Mouse (Mus musculus) urinary bladder, postnatal 25 days (tissue): ENCODE results near the gene Bicra.

Source experiments
- DNase-seq: peaks from one replicate; pipeline ENCODE4 v3.0.0; 2022; ENCODE audit warnings: low spot score

Bicra gene

DNA sequence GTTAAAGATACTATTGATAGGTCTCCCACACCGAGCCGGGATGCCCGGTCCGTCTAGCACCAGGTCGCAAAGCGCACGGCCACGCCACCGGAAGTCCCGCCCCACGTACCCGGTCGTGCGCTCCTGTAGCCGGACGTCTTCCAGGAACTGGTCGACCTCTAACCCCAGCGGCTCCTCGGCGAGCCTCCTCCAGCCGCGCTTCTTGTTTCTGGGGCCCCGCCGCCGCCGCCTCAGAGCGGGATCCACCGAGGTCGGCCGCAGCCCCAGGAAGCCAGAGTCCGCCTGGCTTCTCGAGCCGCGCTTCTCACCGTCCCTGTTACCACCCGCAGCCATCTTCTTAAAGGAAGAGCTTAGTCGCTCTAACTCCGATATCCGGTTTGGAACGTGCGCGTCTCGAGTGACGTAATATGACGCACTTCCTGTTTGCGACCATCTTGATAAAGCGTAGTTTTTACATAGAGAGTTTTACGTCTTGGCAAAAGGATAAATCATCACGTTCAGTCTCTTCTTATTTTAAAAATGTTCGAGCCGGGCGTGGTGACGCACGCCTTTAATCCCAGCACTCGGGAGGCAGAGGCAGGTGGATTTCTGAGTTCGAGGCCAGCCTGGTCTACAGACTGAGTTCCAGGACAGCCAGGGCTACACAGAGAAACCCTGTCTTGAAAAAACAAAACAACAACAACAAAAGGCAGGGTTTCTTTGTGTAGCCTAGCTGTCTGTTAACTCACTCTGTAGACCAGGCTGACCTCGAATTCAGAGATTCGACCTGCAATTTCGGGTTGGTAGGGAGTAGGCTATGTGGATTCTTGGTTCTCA is 101.8 kb downstream of the Bicra start, which contains the start of gene Nop53:
Gene Nop53 (minus strand): TSS at position 354 of the 816 bp plus-strand sequence.
- peak; percentile 89 for DNase-seq

DNA sequence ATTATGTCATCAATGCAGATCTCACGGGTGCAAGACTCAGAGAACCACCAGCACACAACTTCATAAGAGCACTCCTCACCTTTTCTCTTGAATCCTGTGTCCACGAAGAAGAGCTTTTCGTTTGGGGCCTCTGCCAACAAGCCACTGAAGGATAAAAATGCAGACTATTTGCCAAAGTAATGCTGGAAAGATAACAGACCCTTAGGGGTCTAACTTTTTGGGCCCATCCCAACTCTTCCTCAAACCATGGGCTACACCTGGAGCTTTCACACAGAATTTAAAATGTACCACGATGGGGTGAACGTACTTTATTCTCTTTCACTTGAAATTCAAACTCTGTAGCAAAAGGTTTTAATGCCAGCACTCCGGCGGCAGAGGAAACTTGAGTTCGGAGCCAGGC is 102.5 kb downstream of the Bicra start:
- DNase-seq: no peak

DNA sequence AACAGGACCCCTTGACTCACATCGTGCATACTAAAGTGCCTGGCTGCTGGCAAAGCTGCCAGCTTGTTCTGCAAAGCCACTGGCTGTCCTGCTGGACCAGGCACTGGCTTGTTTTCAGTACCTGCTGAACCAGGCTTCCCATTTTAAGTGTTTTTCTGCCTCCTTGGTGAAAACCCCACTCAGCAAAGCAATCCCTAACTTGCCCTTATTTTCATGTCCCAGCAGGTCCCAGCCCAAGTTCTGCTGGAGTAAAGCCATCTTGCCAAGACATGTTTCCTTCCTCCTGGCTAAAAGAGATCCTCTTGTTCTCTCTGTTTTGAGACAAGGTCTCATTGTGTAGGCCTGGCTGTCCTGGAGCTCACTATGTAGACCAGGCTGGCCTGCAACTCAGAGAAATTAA is 103.4 kb downstream of the Bicra start:
- DNase-seq: no peak

DNA sequence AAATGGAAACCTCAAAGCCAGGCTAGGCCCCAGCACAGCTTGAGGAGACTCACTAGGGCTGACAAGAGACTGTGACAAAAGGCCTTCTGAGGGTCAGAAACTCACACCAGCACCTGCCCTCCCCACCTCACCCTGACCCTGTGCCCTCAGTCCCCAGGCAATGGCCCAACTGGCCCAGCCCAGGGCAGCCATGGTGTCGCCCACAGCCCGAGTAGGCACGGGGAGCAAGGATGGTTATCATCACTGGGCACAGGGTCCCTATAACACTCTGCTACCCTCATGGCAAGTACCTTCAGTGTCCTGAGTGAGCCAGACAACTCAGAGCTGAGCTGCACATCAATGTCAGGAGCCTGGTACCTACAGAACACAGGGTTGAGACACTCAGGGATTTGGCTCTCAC is 109.1 kb downstream of the Bicra start:
- DNase-seq: no peak

DNA sequence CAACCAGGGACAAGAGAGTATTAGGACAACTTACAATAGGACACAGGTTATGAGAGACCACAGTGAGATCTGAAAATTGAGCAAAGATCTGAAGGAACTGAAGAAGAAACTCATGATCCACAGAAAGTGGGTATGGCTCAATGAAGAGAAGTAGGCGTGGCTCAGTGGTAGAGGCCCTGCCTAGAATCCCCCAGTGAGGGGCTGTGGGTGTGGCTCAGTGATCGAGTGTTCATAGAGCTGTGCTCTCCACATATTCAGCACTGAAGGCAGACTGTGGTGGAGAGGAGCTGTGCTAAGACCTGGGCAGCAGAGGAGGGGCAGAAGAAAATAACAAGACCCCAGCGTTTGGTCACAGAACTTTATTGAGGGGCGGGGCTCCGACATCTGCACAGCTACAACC is 110.2 kb downstream of the Bicra start:
- no peak for DNase-seq

DNA sequence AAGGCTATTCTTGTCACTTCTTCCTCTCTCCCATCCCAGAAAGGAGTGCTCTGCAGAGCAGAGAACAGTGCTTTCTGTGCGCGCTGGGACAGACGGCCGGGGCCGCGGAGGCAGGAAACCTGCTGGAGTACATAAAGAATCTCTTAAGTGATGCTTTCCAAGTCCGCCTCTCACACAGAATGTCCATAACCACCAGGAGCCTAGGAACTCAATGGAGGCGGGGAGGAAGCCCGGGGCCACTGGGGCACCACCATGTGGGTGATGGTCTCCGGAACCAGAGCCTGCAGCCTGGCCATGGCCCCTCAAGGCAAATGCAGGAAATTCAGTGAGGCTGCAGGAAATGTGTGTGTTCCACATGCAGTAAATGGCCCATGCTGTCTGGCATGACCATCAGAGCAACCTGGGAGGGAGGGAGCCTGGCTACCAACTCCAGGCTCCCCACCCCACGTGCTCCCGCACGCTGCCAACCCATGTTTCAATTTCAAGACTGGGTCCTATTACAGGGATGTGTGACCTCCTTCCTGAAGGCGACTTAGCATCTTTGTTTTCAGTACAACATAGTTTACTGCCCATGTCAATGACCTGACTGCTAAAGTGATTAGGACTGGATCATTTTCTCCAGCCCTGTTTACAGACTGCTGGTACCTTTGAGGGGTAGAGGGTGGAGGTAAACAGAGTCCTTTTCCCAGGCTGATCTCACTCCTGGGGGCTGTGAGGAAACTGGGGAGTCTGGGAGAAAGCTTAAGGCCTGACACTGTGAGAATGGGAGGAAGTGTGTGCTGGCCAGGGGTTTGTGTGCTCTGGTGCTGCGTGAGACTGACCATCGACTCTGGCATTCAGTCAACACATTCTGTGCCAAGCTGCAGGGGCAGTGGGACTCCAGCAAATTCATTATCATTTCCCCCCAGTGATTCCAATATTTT is 114.0 kb downstream of the Bicra start:
- no peak for DNase-seq

DNA sequence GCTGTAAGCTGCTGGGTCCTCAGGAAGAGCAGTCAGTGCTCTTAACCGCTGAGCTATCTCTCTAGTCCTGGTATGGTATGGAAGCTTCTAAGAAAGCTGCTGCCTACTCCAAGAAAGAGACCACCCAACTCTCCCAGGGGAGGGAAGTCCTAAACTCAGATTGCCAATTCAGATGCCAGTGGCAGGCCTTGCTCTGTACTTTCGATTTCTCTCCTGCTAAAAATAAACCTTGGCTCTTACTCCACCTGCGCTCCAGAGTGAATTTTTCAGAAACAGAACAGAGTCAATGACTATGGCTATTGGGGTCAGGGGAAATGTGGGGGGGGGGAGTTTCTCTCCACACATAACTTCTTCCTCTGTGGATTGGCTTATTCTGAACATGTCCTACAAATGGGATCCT is 116.1 kb downstream of the Bicra start:
- no peak for DNase-seq

DNA sequence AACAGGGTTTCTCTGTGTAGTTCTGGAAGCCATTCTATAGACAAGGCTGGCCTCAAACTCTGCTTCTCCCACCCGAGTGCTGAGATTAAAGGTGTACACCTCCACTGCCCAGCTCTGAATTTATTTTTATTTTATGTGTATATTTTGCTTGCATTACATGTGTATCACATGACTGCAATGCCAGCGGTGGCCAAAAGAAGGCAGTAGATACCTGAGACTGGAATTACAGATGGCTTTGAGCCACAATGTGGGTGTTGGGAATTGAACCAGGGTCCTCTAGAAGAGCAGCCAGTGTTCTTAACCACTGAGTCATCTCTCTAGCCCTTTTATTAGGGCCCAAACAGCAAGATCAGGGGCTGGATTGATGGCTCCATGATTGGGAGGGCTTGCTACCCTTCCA is 117.2 kb downstream of the Bicra start:
- DNase-seq: no peak

DNA sequence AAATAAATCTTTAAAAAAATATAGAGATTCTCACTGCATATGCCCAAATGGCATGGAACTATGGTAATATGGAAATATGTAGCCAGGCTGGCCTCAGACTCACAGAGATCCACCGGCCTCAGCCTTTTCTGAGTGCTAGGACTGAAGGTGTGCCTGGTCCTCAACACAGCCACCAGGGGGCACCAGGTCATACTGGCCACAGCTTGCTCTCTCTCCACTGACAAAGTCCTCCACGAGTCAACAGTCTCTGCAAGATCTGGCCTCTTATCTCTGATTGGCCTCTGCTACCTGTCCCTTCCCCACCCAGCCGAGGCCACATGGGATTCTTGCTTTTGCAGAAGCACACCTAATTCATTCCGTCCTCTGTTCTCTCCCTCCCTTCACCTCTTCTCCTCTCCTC is 117.8 kb downstream of the Bicra start:
- peak; percentile 77 for DNase-seq

DNA sequence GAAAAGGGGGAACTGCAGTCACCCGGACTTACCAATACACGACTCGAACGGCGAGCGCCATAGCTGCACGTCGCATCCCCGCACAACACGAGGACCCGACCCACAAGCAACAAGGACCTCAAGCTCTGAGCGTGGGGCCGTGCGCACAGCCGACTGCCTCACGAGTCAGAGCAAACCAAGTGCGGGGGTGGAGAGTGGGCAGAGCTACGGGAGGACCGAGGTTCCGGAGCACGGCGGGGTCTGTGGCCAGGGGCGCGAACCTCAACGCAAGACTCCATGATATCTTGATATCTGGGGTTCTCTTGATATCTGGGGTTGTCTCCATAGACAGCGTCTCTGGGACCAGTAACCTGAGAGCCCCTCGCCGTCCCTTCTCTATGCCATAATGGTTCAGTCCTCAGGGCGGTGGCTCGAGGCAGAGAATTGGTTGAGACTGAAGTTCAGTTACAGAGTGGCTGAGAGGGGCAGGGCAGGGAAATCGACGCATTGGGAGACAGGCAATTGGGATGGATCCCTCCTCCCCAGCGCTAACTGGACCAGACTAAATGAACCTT is 125.4 kb downstream of the Bicra start, which contains the start of gene Selenow:
Gene Selenow (minus strand): TSS at position 183 of the 554 bp plus-strand sequence.
- peak; percentile 88 for DNase-seq

DNA sequence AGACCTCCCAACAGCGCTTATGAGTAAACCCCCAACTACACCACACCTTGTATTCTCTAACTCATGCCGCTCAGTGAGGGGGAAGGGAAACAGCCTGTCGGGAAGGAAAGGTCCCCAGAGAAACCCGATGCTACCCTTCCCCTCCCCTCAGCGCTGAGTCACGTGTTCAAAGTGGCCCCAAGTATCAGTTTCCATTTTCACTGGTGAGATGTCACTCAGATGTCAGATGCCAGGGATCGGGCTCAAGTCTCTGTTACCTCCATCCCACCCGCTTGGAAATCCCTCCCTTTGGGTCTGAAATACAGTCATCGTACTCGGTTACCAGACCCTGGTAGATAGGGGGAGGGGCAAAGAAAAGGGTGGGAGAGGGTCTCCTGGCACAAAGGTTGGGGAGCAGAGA is 125.9 kb downstream of the Bicra start:
- no peak for DNase-seq
